Mouse (Mus musculus) E14TG2a.4 (cell line): ENCODE measurements around the gene Pax2.
A peak's percentile ranks its signal among the peaks of the same experiment; 100 is the strongest.

Source experiments
- H3K27me3 ChIP-seq: 2 replicates; pipeline ENCODE4 v1.6.1; 2014; ENCODE audit warnings: low read length, control low read depth; ENCODE audit not compliant: insufficient read depth
- H3K36me3 ChIP-seq: 2 replicates; pipeline ENCODE4 v1.6.1; 2014; ENCODE audit warnings: low read length, control low read depth; ENCODE audit not compliant: insufficient read depth
- H3K4me1 ChIP-seq: replicated peaks from 2 replicates; pipeline ENCODE4 v1.6.1; 2014; ENCODE audit warnings: low read depth, low read length, control low read depth
- H3K4me3 ChIP-seq: replicated peaks from 2 replicates; pipeline ENCODE4 v1.5.1; 2014; ENCODE audit warnings: mild to moderate bottlenecking, low read length
- H3K9me3 ChIP-seq: 2 replicates; pipeline ENCODE4 v1.6.1; 2014; ENCODE audit warnings: low read length, control low read depth
- CTCF ChIP-seq: conservative IDR thresholded peaks from 2 replicates; pipeline ENCODE4 v1.5.1; 2014; ENCODE audit warnings: low read length
- NANOG ChIP-seq: IDR thresholded peaks from 2 replicates; pipeline ENCODE4 v1.6.1; 2014; ENCODE audit warnings: borderline replicate concordance, low read length, mixed read lengths
- POU5F1 ChIP-seq: IDR thresholded peaks from 2 replicates; pipeline ENCODE4 v1.6.1; 2014; ENCODE audit warnings: low read length, borderline replicate concordance

The Pax2 gene

DNA sequence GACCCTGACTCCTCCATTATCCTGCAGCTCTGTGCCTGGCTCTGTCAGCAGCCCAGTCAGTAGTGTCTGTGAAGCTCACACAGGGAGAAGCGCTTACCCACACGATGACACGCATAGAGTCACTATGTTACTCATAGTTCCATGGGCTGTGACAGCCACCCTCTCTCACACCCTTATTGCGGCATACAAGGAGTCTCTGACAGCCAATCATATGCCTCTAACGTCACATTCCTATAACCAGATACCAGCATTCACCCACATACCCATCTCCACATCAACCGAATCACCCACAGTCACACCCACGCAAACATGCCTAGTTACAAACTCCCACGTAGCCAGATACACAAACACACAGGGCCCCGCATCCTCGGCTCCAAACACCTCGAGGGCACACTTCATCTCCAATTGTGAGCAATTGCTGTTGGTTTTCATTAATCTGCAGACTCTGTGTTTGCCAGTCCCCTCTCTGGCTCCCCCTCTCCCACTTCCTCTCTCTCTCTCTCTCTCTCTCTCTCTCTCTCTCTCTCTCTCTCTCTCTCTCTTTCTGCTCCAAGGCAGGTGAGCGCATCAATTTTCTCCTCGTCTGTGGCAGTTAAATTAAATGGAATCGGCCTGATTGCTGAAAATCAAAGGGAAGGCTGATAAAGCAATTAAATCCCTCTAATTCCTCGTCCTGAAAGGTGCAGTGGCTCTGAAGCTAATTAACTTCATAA, 118.5 kb downstream of the Pax2 start:
- peaks cover 48% of the 10 kb centered on the region for H3K27me3 ChIP-seq
- no peak overlapping the region for H3K4me3 ChIP-seq
- TF ChIP-seq POU5F1, result no peak
- TF ChIP-seq CTCF, result no peak
- no peak for TF ChIP-seq NANOG
- peaks cover 16% of the 10 kb centered on the region for H3K4me1 ChIP-seq
- no peaks in the 10 kb centered on the region for H3K9me3 ChIP-seq
- no peaks in the 10 kb centered on the region for H3K36me3 ChIP-seq

DNA sequence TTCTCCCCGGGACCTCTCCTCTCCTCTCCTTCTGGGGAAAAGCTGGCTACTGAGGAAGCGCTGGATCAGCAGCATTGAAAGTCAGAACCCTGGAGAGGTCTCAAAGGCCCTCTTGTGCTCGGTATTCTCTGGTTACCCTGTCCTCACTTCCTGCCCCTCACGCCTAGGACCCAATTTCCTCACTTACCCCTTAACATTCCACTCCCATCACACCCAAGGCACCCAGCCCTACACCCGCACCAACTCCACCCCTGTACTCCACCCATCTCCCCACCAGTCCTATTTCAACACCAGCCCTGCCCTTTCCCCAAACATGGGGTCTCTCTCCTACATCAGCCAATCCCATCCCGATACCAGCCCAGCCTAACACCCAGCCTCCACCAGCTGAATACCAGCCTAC, 119.1 kb downstream of the Pax2 start:
- Histone ChIP-seq H3K27me3 (peaks cover 48% of the 10 kb centered on the region), H3K4me3 (no peak overlapping the region), H3K4me1 (peaks cover 16% of the 10 kb centered on the region), H3K9me3 (no peaks in the 10 kb centered on the region), H3K36me3 (no peaks in the 10 kb centered on the region)
- no peak for TF ChIP-seq POU5F1
- TF ChIP-seq CTCF, result no peak
- no peak for TF ChIP-seq NANOG

DNA sequence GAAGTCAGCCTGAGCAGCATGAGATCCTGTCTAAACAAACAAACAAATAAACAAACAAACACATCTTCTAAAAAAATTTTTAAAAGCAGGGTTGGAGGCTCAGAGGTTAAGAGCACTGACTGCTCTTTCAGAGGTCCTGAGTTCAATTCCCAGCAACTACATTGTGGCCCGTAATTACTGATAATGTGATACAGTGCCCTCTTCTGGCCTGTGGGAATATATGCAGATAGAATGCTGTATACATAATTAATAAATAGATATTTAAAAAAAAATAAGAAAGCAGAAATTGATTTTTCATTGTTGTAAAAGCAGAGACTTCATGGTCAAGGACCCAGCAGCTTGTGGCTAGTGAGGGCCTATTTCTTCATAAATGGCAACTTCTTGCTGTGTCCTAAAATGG, 119.9 kb downstream of the Pax2 start:
- TF ChIP-seq POU5F1 (no peak), CTCF (peak; percentile 32)
- no peak overlapping the region for H3K4me3 ChIP-seq
- H3K36me3 ChIP-seq, result no peaks in the 10 kb centered on the region
- peaks cover 53% of the 10 kb centered on the region for H3K27me3 ChIP-seq
- H3K9me3 ChIP-seq, result no peaks in the 10 kb centered on the region
- peaks cover 13% of the 10 kb centered on the region for H3K4me1 ChIP-seq

DNA sequence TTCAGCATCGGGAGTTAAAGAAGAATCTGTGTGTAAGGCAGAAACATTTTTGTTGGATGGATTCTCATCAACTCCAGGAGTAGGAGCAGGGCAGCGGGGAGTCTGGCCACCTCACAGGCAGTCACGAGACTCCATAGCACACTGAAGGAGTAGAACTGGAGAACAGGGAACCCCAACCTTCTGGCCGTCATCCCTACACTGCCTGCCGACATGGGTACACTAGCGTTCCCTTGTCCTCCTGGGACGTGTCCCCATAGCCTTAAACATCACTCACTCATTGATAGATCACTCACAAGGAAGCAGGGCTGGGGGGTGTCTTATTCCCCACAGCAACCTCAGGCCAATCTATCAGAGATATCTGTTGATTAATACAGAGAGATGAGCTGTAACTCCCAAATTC, 120.7 kb downstream of the Pax2 start:
- no peak for TF ChIP-seq CTCF
- TF ChIP-seq NANOG, result no peak
- no peak for TF ChIP-seq POU5F1
- peaks cover 59% of the 10 kb centered on the region for H3K27me3 ChIP-seq
- no peak overlapping the region for H3K4me3 ChIP-seq
- H3K9me3 ChIP-seq, result no peaks in the 10 kb centered on the region
- peaks cover 7% of the 10 kb centered on the region for H3K4me1 ChIP-seq
- H3K36me3 ChIP-seq, result no peaks in the 10 kb centered on the region

DNA sequence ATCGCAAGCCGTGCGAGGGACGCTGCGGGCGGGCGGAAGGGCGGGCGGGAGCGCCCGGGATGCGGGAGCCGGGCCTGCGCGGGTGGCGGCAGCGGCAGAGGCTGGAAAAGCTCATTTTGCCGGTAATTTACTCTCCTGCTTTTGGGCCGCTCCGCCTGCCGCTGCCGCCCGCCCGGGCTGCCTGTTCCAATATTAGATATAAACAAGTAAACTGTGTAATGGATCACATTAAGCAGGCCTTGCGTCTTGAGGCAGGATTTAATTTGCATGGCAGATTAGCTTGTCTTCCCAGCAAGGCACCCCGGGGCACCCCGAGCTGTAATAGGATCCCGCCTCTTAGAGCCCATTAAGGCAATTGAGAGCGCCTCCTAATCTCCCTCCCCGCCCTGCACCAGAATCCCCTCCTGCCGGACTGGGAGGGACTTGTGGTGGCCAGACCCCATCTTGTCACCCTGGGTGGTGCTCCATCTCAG, 126.7 kb downstream of the Pax2 start:
- no peaks in the 10 kb centered on the region for H3K36me3 ChIP-seq
- no peaks in the 10 kb centered on the region for H3K9me3 ChIP-seq
- peak overlapping the region; percentile 69 for H3K4me3 ChIP-seq
- peaks cover 33% of the 10 kb centered on the region for H3K4me1 ChIP-seq
- peaks cover 72% of the 10 kb centered on the region for H3K27me3 ChIP-seq
- TF ChIP-seq CTCF (no peak), POU5F1 (no peak), NANOG (no peak)

DNA sequence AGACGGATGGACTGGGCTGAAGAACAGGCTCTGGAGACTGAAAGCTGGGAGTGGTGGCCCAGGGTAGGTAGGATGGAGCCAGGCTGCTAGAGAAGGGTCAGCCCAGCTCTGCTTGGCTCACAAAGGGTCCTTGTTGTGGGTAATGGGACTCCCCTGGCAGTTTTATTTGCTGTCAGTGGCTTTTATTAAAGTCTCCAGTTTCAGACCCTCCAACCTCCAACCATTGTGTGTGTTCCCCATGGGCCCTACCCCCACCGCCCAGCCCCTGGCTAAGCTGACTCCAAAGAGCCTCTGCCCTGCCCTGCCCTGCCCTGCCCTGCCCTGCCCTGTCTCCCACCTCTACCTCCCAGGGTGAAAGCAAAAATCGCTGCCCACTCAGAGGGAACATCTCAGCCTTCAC, 128.5 kb downstream of the Pax2 start:
- no peak overlapping the region for H3K4me3 ChIP-seq
- no peak for TF ChIP-seq NANOG
- TF ChIP-seq CTCF, result no peak
- TF ChIP-seq POU5F1, result no peak
- peaks cover 34% of the 10 kb centered on the region for H3K4me1 ChIP-seq
- H3K9me3 ChIP-seq, result no peaks in the 10 kb centered on the region
- peaks cover 73% of the 10 kb centered on the region for H3K27me3 ChIP-seq
- H3K36me3 ChIP-seq, result no peaks in the 10 kb centered on the region

DNA sequence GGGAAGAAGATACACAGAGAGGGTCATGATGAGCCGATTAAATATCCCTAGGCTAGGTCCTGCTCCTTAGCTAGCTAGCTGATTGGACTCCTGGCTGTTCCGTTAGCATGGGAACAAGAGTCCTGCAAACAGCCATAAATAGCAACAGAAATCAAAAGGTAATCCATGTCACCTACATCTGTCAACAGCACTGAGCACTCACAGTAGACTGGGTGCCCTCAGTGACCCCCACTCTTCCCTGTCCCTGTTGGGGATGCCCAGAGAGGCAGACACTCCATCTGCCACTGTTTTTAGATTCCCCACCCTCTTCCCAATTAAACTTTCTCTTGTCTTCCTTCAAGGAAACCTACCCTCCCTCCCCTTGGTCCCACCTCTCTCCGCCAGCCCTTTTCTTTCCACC, 130.6 kb downstream of the Pax2 start:
- Histone ChIP-seq H3K36me3 (no peaks in the 10 kb centered on the region), H3K4me3 (no peak overlapping the region), H3K9me3 (no peaks in the 10 kb centered on the region), H3K4me1 (peaks cover 35% of the 10 kb centered on the region), H3K27me3 (peaks cover 76% of the 10 kb centered on the region)
- TF ChIP-seq POU5F1 (no peak), CTCF (no peak), NANOG (no peak)
